Mouse (Mus musculus) forebrain, postnatal 0 days (tissue): ENCODE results near the gene Plagl1. TPM values are rescaled to one million over a fixed set of nuclear protein-coding genes. Genes with fewer than 3 reads are reported as not detected.

Experiments
- ATAC-seq: fragments of 200-750 bp; cut with Nextera tagmentation; 2 replicates; pipeline ENCODE4 v1.8.0; 2017; ENCODE audit warnings: mild to moderate bottlenecking, moderate library complexity
- DNase-seq: peaks from one replicate; pipeline ENCODE4 v3.0.0-alpha.2; 2015
- H3K27ac ChIP-seq: fragments of 300-500 bp; sonication (generic); 2 replicates; pipeline ENCODE4 v1.5.1; 2014; ENCODE audit warnings: low read depth, mild to moderate bottlenecking, antibody characterized with exemption, low read length, moderate library complexity, mixed read lengths
- H3K27me3 ChIP-seq: fragments of 300-500 bp; sonication (generic); 2 replicates; pipeline ENCODE4 v1.6.1; 2014; ENCODE audit warnings: mild to moderate bottlenecking, low read length, mixed read lengths; ENCODE audit not compliant: insufficient read depth
- H3K36me3 ChIP-seq: fragments of 300-500 bp; sonication (generic); 2 replicates; pipeline ENCODE4 v1.6.1; 2014; ENCODE audit warnings: mild to moderate bottlenecking, moderate library complexity; ENCODE audit not compliant: insufficient read depth
- H3K4me1 ChIP-seq: fragments of 300-500 bp; sonication (generic); 2 replicates; pipeline ENCODE4 v1.6.1; 2014; ENCODE audit warnings: antibody characterized with exemption; ENCODE audit not compliant: insufficient read depth
- H3K4me2 ChIP-seq: fragments of 300-500 bp; sonication (generic); 2 replicates; pipeline ENCODE4 v1.6.1; 2014; ENCODE audit warnings: low read depth, mild to moderate bottlenecking, moderate library complexity
- H3K4me3 ChIP-seq: fragments of 300-500 bp; sonication (generic); 2 replicates; pipeline ENCODE4 v1.5.1; 2014; ENCODE audit warnings: low read depth, low read length, mixed read lengths
- H3K9ac ChIP-seq: fragments of 300-500 bp; sonication (generic); 2 replicates; pipeline ENCODE4 v1.6.1; 2014; ENCODE audit warnings: mild to moderate bottlenecking
- H3K9me3 ChIP-seq: fragments of 300-500 bp; sonication (generic); 2 replicates; pipeline ENCODE4 v1.6.1; 2016; ENCODE audit warnings: low read length
- CTCF ChIP-seq: sonication (generic); IDR thresholded peaks from 2 replicates; pipeline ENCODE4 v1.5.1; 2016; ENCODE audit warnings: antibody characterized with exemption, control low read depth, low read depth
- WGBS: fragments of 180-500 bp; shearing (Covaris S2); extraction: QIAGEN DNeasy Blood & Tissue Kit; methylation state at CpG from one replicate; pipeline ENCODE4 v1.1.7; 2014; 5-methylcytosine and 5-hydroxymethylcytosine counted together
- polyA plus RNA-seq: library from polyadenylated mRNA; unstranded; fragments of >200 nt; fragmentation: Nextera tagmentation; extraction: Ambion mirVana; gene quantifications from 2 replicates; pipeline ENCODE4 v1.2.1, GENCODE M21; 2015
- total RNA-seq: library from RNA; depleted of rRNA; stranded (reverse); fragments of >200 nt; gene quantifications from 2 replicates; pipeline ENCODE4 v1.2.3, GENCODE M21; 2014

The Plagl1 gene
- total and polyA plus RNA-seq, 2 experiments from 2014 or later: 15.7 to 93.7 TPM

GRCm38 (mm10) chr10:13103838-13104237, 43.5 kb downstream of the Plagl1 start:
- H3K27ac ChIP-seq: no peak overlapping the region

GRCm38 (mm10) chr10:13106909-13107624, 46.8 kb downstream of the Plagl1 start:
- no peak for TF ChIP-seq CTCF
- Histone ChIP-seq H3K27ac (no peak overlapping the region), H3K4me3 (no peak overlapping the region), H3K9ac (no peak overlapping the region), H3K27me3 (no peaks in the 10 kb centered on the region), H3K9me3 (no peaks in the 10 kb centered on the region), H3K4me1 (peaks cover 7% of the 10 kb centered on the region), H3K4me2 (no peak overlapping the region), H3K36me3 (no peaks in the 10 kb centered on the region)
- WGBS: 55% methylated on average over 9 of the region's 9 CpGs
- ATAC-seq (no peak), DNase-seq (no peak)

More at GRCm38 (mm10) chr10:13103838-13104237, 43.5 kb downstream of the Plagl1 start:
- Histone ChIP-seq H3K9ac (no peak overlapping the region), H3K4me1 (peaks cover 7% of the 10 kb centered on the region; the same call in 1 of the 2 replicates), H3K4me2 (no peak overlapping the region), H3K9me3 (no peaks in the 10 kb centered on the region), H3K4me3 (no peak overlapping the region), H3K36me3 (no peaks in the 10 kb centered on the region), H3K27me3 (no peaks in the 10 kb centered on the region)
- WGBS: 78% methylated on average over 4 of the region's 4 CpGs
- DNase-seq: no peak
- ATAC-seq: no peak
- TF ChIP-seq CTCF: no peak

- H3K4me2 ChIP-seq: no peak overlapping the region
- no peaks in the 10 kb centered on the region for H3K36me3 ChIP-seq
- H3K9ac ChIP-seq: no peak overlapping the region
- H3K4me1 ChIP-seq: peaks cover 7% of the 10 kb centered on the region
- WGBS: 13% methylated on average over 7 of the region's 7 CpGs
- TF ChIP-seq CTCF: no peak
- no peak overlapping the region for H3K27ac ChIP-seq
- DNase-seq (no peak), ATAC-seq (peak; percentile 63)
- no peaks in the 10 kb centered on the region for H3K27me3 ChIP-seq
- no peak overlapping the region for H3K4me3 ChIP-seq
- no peaks in the 10 kb centered on the region for H3K9me3 ChIP-seq
Measured at GRCm38 (mm10) chr10:13108021-13108548, 47.8 kb downstream of the Plagl1 start.

GRCm38 (mm10) chr10:13108847-13109246, 48.5 kb downstream of the Plagl1 start:
- no peak for ATAC-seq
- DNase-seq: no peak
- H3K4me2 ChIP-seq: no peak overlapping the region
- H3K4me1 ChIP-seq: peaks cover 7% of the 10 kb centered on the region
- no peaks in the 10 kb centered on the region for H3K36me3 ChIP-seq
- no peak for TF ChIP-seq CTCF
- H3K27ac ChIP-seq: no peak overlapping the region
- no peaks in the 10 kb centered on the region for H3K27me3 ChIP-seq
- no peak overlapping the region for H3K4me3 ChIP-seq
- no peaks in the 10 kb centered on the region for H3K9me3 ChIP-seq
- 26% methylated on average over 4 of the region's 4 CpGs for WGBS
- no peak overlapping the region for H3K9ac ChIP-seq

GRCm38 (mm10) chr10:13109781-13110180, 49.5 kb downstream of the Plagl1 start:
- Histone ChIP-seq H3K27ac (no peak overlapping the region), H3K4me2 (no peak overlapping the region), H3K4me3 (no peak overlapping the region), H3K9ac (no peak overlapping the region), H3K9me3 (no peaks in the 10 kb centered on the region), H3K36me3 (no peaks in the 10 kb centered on the region), H3K27me3 (no peaks in the 10 kb centered on the region), H3K4me1 (peaks cover 8% of the 10 kb centered on the region)
- DNase-seq (no peak), ATAC-seq (no peak)
- 72% methylated on average over 1 of the region's 1 CpGs for WGBS
- TF ChIP-seq CTCF: no peak

GRCm38 (mm10) chr10:13112849-13113248, 52.5 kb downstream of the Plagl1 start:
- H3K4me2 ChIP-seq: no peak overlapping the region
- TF ChIP-seq CTCF: no peak
- ATAC-seq (no peak), DNase-seq (no peak)
- no peak overlapping the region for H3K9ac ChIP-seq
- WGBS: 75% methylated on average over 3 of the region's 3 CpGs
- no peaks in the 10 kb centered on the region for H3K9me3 ChIP-seq
- H3K4me3 ChIP-seq: no peak overlapping the region
- H3K27ac ChIP-seq: no peak overlapping the region
- H3K27me3 ChIP-seq: no peaks in the 10 kb centered on the region
- H3K36me3 ChIP-seq: no peaks in the 10 kb centered on the region
- peaks cover 18% of the 10 kb centered on the region for H3K4me1 ChIP-seq

GRCm38 (mm10) chr10:13113641-13114040, 53.3 kb downstream of the Plagl1 start:
- WGBS: 88% methylated on average over 4 of the region's 4 CpGs
- Histone ChIP-seq H3K4me3 (no peak overlapping the region), H3K4me2 (no peak overlapping the region), H3K4me1 (peaks cover 11% of the 10 kb centered on the region; the same call in 1 of the 2 replicates), H3K27ac (no peak overlapping the region), H3K9me3 (no peaks in the 10 kb centered on the region), H3K27me3 (no peaks in the 10 kb centered on the region), H3K9ac (no peak overlapping the region), H3K36me3 (no peaks in the 10 kb centered on the region)
- ATAC-seq (no peak), DNase-seq (no peak)
- TF ChIP-seq CTCF: no peak
